Mouse (Mus musculus) thymus, postnatal 25 days (tissue): ENCODE data around the gene Cldnd2.
"Not testable (repeated sequence)": the region's sequence is repeated elsewhere in the genome, so short reads cannot be mapped to it uniquely, and the experiment has no call there.

ENCODE experiments used
- DNase-seq: peaks from one replicate; pipeline ENCODE4 v3.0.0; 2022

Gene Cldnd2

GRCm38 (mm10) chr7:43440482-43440881 lies at the start of gene Cldnd2:
Gene Cldnd2, plus strand, starts transcription at chr7:43440782.
- no peak for DNase-seq

GRCm38 (mm10) chr7:43392349-43393121 lies 48.0 kb upstream of the Cldnd2 start:
- DNase-seq: no peak

- DNase-seq: no peak
Observed at GRCm38 (mm10) chr7:43399501-43399900, 41.1 kb upstream of the Cldnd2 start.

DNA sequence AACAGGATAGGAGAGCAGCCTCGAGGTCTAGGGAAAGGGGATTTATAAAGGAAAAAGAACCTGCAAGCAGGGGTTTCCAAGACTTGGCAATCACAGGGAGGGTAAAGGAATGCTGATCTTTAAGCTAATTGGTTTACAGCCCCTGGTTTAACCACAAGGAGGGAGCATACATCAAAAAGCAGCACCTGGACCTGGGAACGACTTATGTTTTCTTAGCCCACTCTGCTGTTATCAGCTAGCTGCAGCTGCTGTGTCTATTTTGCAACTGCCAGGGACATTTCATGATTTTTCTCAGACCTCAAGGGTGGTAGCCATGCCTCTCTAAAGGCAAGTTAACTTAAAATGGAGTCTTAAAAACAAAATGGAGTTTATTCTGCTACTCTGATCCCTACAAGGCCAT lies 37.9 kb upstream of the Cldnd2 start:
- no peak for DNase-seq

- no peak for DNase-seq
Observed at GRCm38 (mm10) chr7:43407573-43407972, 33.0 kb upstream of the Cldnd2 start.

DNA sequence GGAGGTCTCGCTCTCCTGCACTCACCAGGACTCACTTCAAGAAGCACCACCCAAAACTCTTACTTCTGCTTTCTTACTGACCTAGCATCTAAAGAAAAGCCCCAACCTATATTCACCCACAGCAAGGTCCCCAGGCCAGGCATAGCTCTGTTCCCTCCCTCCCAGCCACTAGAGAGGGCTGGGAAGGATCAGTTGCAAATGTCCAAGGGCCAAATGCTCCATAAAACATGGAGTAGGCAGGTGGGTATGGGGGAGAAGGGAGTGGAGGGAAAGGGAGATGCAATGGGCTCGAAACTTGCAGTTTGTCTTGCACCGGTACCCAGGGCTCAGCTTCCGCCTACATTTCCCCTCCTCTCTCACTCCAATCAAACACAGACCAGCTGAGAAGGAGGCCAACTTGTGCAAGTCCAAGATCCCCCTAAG lies 32.4 kb upstream of the Cldnd2 start, which contains the start of gene Siglecg:
Siglecg (plus strand) TSS at position 74 of the 423 bp plus-strand sequence.
- no peak for DNase-seq

DNA sequence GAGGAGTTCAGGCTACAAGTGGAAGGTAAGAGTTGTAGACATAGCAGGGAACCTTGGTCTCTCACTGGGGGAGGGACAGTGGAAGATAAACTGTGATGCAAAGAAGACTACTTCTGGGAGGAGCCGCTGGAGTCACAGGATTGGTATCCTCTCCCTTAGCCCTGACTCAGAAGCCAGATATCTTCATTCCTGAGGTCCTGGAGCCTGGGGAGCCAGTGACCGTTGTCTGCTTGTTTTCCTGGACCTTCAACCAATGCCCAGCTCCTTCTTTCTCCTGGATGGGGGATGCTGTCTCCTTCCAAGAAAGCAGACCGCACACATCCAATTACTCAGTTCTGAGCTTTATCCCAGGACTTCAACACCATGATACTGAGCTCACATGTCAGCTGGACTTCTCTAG lies 31.5 kb upstream of the Cldnd2 start:
- DNase-seq: no peak

DNA sequence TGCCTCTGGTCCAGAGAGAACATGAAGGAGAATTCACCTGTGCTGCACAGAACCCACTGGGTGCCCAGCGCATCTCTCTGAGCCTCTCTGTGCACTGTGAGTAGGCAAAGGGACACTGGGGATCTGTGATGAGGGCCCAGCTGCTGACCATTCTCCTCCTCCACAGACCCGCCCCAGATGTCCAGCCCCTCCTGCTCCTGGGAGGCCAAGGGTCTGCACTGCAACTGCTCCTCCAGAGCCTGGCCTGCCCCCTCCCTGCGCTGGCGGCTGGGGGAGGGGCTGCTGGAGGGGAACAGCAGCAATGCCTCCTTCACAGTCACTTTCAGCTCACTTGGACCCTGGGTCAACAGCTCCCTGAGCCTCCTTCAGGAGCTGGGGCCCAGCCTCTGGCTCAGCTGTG lies 28.9 kb upstream of the Cldnd2 start:
- DNase-seq: not testable (repeated sequence)

DNA sequence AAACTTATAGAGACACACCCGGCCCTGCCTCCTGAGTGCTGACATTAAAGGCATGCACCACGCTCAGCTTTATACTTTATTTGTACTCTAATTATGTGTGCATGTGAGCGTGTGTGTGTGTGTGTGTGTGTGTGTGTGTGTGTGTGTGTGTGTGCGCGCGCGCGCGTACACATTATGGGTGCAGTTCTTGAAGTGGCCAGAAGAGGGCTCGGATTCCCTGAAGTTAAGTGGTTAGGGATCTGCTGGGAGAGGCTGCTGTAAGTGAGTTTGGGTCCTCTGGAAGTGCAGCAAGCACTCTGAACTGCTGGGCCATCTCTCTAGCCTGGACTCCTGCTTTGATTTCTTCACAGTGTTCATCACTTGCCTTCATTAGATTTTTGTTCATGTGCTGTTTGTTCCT lies 23.3 kb upstream of the Cldnd2 start:
- no peak for DNase-seq

DNA sequence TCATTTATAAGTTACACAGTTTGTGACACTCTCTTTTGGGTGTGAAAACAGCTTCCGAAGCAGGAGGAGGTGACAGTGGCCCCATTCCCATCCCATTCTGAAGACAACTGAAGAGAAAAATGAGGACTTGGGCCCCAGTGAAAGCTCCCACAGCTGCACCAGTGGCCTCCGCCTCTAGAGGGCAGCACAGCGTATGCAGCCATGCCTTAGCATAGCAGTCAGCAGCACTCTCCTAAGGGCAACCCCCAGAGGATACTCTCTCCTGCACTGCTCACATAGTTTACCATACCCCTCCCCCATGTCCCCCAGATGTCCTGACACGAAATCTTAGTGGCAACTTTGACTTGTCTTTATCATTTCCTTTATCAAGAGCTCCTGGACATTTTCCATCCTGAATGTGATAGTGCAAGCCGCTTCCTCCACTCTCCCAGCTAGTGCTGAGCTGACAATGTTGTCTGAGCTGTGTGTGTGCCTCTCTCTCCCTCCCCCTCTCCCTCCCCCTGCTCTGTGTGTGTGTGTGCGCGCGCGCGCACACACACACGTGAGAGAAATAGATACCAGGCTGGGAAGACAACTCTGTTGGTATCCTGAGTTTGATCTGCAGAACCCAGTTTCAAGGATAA lies 17.5 kb upstream of the Cldnd2 start:
- peak; percentile 79 for DNase-seq

GRCm38 (mm10) chr7:43423991-43424625 lies 16.5 kb upstream of the Cldnd2 start:
- DNase-seq: no peak

DNA sequence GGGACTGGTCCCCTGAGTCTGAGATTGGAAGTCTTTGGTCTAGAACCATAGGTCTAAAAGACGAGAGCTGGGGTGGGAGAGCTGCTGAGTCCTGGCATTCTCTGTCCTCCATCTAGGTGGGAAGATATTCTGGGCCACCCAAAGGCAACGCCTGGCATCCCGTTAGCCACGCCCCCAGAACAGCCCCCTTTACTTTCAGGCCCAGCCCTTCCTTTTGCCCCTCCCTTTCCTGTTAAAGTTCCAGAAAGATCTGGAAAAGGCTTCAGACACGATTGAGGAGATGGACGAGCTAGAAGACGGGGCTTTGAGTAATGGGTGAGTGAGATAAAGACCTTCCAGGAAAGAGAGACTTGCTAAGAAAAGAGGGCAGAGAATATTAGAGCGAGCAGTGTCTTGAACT lies 13.2 kb upstream of the Cldnd2 start, which contains the start of gene Lim2:
Lim2 (plus strand) TSS at position 265 of the 400 bp plus-strand sequence.
- DNase-seq: no peak

GRCm38 (mm10) chr7:43429500-43429899 lies 11.1 kb upstream of the Cldnd2 start:
- no peak for DNase-seq

- DNase-seq: no peak
Observed at GRCm38 (mm10) chr7:43432891-43433290, 7.7 kb upstream of the Cldnd2 start.

- DNase-seq: no peak
Observed at GRCm38 (mm10) chr7:43434676-43435075, 5.9 kb upstream of the Cldnd2 start.

DNA sequence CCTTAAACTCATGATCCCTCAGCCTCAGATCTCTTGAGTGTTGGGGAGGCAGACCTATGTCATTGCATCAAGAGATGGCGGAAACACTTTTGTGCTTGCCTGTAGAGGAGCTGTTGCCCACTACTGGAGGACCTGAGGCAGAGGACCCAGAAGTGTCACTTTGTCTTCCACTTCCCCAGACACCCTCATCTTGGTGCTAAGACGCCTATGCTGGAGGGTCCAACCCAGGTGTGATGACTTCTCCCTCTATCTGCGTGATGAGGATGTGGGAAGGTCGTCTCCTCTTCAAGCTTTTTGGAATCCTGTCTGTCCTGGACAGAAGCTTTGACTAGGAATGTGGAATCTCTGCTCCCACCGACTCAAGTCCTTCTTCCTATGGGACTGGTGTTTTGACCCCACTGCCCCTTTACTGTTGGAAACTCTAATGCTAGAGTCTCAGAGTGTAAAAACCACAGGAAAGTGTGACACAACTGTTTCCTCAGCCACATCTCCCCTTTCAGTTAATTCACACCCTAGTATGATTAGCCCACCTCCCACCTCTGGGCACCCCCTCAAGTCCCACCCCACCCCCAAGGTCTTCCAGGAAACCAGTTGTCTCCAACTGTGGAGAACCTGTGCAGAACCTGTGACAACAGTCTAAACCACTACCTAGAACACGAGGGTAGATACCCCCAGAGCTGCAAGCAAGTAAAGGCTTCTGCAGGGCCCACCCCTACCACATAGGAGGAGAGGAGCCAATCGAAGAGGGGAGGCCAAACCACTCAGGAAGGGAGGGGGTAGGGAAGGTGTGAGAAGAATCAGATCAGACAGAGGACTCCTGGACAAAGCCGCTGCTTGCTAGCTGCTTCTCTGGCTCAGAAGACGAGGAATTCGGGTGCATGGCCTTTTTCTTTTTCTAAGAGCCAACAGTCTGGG lies 4.0 kb upstream of the Cldnd2 start, which contains the start of gene Nkg7:
Nkg7 (plus strand) TSS at position 733 of the 915 bp plus-strand sequence.
- no peak for DNase-seq

DNA sequence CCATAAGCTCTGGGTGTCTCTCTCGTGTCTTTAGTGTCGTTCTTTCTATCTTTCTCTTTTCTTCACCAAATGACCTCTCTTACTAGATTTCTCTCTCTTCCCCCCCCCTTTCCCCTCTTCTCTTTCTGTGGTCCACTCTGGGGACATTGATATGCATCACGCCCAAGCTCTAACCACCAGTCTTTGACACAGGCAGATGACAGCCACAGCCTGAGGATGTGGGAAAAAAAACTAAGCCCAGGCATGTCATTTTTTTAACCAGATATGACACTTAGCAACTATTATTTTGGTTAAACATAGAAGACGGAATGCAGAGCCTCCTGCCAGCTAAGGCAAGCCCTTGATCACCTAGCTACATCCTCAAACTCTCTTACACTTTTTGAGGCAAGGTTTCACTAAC lies 2.0 kb upstream of the Cldnd2 start:
- DNase-seq: no peak

GRCm38 (mm10) chr7:43441071-43441470 lies 489 bp downstream of the Cldnd2 start:
- no peak for DNase-seq

DNA sequence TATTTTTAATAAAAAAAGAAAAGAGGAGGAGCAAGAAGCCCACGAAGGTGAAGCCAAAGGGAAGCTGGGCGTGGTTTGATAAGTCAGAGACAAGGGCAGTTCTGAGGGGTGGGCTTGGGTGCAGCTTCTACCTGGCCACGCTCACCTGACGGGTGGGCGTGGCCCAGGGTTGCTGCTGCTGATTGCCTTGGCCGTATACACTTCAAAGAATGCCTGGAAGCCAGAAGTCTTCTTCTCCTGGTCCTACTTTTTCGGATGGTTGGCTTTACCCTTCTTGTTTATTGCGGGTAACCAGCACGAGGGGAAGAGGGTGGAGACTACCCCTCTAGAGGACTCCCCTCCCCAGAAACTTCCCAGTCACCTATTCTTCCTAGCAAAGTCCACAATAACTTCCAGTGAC lies 2.1 kb downstream of the Cldnd2 start:
- DNase-seq: no peak

DNA sequence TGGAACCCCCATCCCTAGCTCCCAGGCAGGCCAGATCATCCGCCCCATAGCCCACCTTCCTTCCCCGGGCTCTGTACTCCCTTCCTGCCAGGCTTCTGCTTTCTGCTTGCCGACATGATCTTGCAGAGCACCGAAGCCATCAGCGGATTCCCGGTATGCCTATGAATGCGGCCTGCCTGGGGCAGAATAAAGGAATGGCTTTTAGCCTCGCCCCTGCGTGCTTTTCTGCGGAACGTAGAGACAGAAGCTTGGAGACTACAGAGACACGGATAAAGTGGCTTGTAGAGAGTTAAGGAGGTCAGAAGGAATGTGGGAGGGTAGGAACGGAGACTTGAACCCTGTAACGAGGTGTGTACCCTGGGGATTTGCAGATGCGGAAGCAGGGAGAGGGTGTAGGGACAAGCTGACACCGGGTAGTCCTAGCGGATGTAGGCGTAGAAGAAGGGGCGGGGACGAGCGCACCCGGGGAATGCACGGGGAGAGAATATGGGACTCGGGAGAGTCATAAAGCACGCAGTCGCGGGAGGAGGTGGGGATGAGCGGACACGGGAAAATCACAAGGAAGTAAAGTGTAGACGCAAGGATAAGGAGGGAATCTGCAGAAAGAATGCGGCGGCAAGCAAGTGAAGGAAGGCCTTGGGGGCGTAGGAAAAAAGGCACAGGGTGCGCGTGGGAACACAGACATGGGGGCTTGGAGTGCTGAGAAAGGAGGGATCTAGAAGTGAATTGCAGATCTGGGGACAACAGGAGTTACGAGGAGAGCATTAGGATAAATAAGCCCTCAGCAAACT lies 2.7 kb downstream of the Cldnd2 start:
- DNase-seq: peak; percentile 81

- DNase-seq: peak; percentile 88
Observed at GRCm38 (mm10) chr7:43443917-43444293, 3.3 kb downstream of the Cldnd2 start, which contains the start of the genes Etfb and Gm45233. Gene Etfb, plus strand, starts transcription at chr7:43444083. Gene Gm45233, plus strand, starts transcription at chr7:43444128.

DNA sequence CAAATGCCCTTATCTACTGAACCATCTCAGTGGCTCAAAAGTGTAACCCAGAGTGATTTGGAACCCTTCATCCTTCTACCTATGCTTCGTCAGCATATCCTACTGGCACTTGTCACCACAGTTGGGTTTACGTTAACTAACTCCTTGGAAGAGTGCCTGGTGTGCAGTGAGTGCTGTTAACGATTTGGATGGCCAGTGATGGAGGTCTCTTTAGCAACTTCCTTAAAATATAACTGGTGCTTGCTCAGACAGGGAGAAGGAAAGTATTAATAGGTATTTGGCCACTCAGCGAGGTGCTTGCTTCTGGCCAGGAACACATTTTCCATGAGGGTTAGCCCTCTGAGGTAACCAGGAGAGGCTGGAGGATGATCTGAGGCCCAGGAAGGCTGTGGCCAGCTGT lies 7.2 kb downstream of the Cldnd2 start:
- no peak for DNase-seq
